Mouse (Mus musculus) MEL-GATA-1-ER (cell line): ENCODE measurements at regions not wholly inside any gene's neighbourhood (a gene's known extent, or its start where the extent isn't known, plus 50 kb on each side); places are given as distances from the start of the nearest gene placed in this dataset.
A peak's percentile ranks its signal among the peaks of the same experiment; 100 is the strongest.

ENCODE experiments used
- DNase-seq: peaks from one replicate; pipeline ENCODE4 v3.0.0-alpha.2; 2012; ENCODE audit warnings: low read depth; ENCODE audit errors: extremely low read depth

GRCm38 (mm10) chr14:73952511-73952910 lies 291.5 kb downstream of the Gm21750 start:
- DNase-seq = no peak

- no peak for DNase-seq
Measured at GRCm38 (mm10) chr14:73978694-73979093, 317.7 kb downstream of the Gm21750 start.

DNA sequence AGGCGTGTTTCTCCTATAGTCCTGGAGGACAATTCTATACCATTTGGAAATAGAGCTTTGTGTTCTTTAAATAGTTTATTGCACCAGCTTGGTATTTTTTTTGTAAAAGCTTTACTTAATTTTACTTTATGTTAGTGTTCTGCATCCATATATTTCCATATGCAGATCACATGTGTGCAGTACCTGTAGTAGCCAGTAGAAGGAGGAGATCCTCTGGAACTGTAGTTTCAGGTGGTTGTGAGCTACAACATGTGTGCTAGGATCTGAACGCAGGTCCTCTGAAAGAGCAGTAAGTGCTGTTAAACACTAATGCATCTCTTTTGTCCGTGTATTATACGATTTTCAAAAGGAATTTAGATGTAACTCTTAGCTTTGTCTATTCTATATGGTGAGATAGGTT lies 335.2 kb downstream of the Gm21750 start:
- no peak for DNase-seq

DNA sequence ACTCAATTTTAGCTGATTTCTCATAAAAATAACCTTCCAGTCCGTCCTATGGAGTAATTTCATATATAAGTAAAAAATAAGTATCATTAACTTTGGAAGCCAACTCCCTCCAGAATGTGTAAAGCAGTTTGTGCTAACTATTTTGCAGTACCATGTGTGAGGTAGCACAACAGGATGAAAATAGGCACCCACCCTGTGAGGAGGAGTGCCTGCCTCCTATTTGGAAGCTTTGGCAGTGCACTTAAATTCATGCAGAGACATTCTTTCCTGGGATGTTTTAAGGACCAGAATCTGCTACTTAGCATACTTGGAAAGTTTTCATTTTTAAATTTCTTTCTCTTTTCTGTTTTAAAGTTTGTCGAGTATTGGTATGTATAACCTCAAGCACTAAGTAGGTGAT lies 336.8 kb downstream of the Gm21750 start:
- no peak for DNase-seq

DNA sequence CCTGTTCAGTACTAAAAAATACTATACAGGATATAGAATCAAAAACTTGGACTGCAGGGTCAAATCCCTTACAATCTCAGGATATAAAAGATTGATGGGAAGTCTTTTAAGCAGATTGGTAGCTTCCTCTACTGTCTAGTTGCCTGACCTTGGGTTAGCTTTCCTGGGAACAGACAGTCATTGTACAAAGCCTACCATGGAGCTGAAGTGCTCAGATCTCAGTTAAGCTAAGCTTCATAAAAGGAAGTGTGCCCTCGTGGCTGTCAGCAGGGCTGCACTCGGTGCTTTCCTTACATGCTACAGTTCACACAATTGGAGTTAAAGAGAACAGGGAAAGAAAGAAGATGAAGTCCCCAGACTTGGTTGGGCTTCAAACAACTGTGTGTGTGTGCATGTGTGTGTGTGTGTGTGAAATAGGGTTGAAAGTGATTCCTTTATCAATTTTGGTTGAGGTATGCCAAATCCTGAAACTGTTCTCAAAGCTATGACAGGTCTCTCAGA lies 338.4 kb downstream of the Gm21750 start:
- DNase-seq = no peak

DNA sequence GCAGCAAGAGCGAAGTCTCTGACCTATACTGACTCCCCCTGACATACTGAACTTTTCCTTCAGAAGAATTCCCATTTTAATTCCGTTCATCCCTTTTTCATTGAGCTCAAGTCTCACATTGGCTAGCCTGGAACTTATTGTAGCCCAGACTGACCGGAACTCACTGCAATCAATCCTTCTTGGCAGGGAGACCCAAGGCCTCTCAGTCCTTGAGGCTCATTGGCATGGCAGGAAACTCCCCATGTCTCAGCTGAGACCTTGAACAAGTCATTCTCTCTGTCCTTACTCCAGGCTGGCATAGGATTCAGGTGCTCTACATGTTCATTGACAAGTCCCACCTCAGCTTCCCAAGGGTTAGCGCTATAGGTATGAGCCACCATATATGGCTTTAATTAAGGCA lies 345.9 kb downstream of the Gm21750 start:
- DNase-seq = no peak

GRCm38 (mm10) chr14:74011555-74011954 lies 350.5 kb downstream of the Gm21750 start:
- peak; percentile 61 for DNase-seq

- no peak for DNase-seq
Measured at GRCm38 (mm10) chr14:74019421-74019820, 358.4 kb downstream of the Gm21750 start.

GRCm38 (mm10) chr14:74047009-74047694 lies 386.1 kb downstream of the Gm21750 start:
- no peak for DNase-seq

DNA sequence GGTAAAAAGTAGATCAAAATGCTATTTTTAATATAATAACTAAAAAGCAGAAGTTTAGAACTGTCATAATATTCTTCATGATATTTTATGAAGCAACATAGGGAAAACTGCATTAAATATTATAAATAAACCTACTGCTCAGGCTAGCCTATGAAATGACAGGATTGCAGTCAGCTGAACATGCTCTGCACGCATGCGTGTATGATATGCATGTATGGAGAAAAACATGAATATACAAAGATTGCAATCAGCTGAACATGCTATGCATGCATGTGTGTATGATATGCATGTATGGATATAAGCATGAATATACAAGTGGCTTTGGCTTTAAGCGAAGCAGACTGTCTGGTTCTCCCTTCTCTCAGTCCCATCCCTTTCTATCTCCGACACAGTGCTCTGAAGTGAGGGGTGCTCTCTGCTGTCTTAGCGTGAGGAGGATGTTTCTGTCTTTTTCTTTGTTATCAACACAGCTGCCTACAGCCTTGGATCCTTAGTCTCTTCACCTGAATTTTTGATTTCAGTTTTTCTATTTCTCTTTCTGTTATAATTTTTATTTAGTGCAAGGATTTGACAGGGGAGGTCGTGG lies 386.8 kb downstream of the Gm21750 start:
- no peak for DNase-seq

GRCm38 (mm10) chr14:74048386-74048785 lies 387.4 kb downstream of the Gm21750 start:
- DNase-seq = no peak

GRCm38 (mm10) chr14:74066051-74066450 lies 405.0 kb downstream of the Gm21750 start:
- no peak for DNase-seq

DNA sequence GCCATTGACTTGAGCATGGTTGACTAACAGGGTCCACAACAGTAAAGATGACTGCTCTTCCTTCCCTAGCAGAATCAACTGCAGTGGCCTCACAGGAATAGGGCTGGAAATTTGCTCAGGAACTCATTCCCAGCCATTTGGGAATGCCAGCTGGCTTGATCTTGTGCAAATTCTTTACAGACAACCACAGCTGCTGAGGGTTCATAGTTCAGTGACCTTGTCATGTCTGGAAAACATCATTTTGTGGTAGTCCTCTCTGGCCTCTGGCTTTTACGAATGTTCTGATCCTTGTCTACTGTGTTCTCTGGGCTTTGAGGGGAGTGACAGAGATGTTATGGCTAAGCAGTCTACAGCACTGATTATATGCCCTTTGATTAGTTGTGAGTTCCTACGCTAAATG lies 432.0 kb downstream of the Gm21750 start:
- DNase-seq = no peak

GRCm38 (mm10) chr14:74099696-74100095 lies 438.7 kb downstream of the Gm21750 start:
- no peak for DNase-seq

DNA sequence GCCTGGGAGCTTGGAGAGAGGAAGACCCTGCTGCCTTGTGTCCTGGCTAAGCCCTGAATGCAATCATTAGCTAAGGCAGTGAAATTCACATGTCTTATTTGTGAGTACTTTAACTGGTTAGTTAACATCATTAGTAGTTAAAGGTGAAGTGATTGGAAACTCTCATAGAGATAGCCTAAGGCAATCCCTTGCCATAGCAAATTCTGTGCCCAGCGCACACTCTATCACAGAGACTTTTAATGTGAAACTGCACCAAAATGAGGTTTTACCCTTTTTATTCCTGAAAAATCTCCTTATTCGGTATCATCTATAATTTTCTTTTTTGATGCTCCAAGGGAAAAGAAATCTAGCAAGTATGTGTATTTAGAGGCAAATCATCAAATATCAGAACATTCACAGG lies 451.6 kb downstream of the Gm21750 start:
- no peak for DNase-seq

DNA sequence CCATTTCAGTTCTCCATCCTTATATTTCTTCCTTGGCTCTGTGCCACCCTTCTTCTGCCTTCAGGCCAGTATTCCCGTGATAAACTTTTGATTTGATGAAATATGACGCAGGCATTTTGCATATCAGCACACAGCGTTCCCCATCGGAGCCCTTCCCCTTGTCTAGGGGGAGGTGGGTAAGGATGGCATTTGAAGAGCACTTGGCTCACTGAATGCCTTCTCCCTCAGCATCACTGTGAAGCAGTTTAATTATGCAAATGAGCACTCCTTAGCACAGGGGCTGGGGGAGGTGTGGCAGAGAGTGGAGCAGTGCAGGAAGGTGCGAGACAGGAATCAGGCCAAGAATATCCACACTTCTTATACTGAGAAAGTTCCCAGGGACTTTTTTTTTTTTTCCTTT lies 452.1 kb downstream of the Gm21750 start:
- no peak for DNase-seq

GRCm38 (mm10) chr14:74113556-74113955 lies 452.5 kb downstream of the Gm21750 start:
- DNase-seq = no peak

DNA sequence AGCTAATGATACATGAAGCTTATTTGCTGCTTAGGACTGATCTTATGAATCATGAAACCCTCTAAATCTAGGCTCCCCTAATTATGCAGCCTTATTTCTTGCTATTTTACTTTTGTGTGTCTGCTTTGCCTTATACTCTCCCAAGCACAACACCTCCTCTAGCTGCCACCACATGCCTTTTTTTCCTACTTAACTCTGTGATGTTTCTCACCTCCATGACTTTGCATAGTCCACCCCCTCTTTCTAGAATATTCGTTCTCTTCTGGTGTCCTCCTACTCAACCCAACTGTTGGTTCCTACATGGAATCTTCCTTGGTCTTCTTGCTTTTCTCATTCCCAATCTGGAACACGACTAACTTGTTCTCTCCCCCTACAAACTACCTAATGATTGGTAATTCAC lies 456.7 kb downstream of the Gm21750 start:
- DNase-seq = no peak

GRCm38 (mm10) chr14:74145202-74145700 lies 484.2 kb downstream of the Gm21750 start:
- DNase-seq = no peak

- DNase-seq = no peak
Measured at GRCm38 (mm10) chr14:74166221-74166620, 474.4 kb upstream of the Htr2a start.

GRCm38 (mm10) chr14:74169131-74169875 lies 471.3 kb upstream of the Htr2a start:
- DNase-seq = no peak

GRCm38 (mm10) chr14:74180066-74180465 lies 460.6 kb upstream of the Htr2a start:
- DNase-seq = no peak
